Mouse (Mus musculus) layer of hippocampus, adult 9-10 months (tissue): ENCODE results near the gene Nkx6-1.

Source experiments
- DNase-seq: peaks from one replicate; pipeline ENCODE4 v3.0.0; 2022; ENCODE audit warnings: low spot score

Gene Nkx6-1

DNA sequence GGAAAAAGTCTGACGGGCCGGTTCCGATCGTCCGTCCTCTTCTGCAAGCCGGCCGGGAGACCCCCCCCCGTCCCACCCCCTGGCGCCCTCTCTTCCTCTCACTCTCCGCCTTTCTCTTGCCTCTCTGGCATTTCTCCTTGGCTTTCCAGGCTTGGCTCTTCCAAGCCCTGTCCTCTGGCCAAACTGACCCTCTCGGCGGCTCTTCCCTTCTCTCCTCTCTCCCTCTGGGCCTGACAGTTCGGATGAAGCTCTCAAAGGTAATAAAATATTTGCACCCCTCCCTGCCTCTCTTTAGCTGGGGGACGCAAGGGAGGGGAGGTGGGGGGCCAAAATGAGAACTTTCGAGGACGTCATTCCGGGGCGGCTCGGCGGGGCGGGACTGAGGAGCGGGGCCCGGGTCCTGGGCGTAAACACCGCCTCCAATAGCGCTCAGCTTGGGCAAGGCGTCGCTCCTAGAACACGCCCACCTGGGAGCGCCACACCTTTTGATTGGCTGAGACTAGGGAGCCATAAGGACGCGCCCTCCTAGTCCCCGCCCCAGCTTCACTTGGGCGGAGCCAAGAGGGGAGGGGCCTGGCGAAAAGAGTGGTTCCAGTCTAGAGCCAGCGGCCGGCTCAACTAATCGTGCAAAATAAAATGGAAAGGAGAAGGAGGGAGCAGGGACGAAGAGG, at the start of gene Nkx6-1:
Nkx6-1 (minus strand) TSS at position 52 of the 671 bp plus-strand sequence.
- no peak for DNase-seq

DNA sequence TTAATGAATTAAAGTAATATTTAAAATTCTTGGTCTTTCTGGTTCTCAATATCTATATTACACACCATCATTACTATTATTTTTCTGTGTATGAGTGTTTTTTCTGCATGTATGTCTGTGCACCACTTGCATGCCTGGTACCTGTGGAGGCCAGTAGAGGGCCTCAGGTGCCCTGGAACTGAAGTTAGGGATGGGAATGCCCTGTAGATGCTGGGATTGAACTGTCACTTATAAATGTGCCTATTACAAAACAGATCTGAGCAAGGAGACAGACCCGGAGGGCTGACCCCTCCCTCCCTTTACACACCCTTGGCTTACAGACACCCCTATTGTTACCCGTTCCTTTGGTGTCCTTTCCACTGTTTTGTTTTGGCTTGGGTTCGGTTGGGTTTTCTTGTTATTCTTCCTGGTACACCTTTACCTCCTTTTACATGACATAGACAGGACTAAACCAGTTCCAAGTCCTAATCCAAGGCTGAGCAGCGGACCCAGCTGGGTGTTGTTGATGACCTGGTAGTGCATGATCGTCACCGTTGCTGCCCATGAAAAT, 48.3 kb upstream of the Nkx6-1 start:
- DNase-seq, result no peak

DNA sequence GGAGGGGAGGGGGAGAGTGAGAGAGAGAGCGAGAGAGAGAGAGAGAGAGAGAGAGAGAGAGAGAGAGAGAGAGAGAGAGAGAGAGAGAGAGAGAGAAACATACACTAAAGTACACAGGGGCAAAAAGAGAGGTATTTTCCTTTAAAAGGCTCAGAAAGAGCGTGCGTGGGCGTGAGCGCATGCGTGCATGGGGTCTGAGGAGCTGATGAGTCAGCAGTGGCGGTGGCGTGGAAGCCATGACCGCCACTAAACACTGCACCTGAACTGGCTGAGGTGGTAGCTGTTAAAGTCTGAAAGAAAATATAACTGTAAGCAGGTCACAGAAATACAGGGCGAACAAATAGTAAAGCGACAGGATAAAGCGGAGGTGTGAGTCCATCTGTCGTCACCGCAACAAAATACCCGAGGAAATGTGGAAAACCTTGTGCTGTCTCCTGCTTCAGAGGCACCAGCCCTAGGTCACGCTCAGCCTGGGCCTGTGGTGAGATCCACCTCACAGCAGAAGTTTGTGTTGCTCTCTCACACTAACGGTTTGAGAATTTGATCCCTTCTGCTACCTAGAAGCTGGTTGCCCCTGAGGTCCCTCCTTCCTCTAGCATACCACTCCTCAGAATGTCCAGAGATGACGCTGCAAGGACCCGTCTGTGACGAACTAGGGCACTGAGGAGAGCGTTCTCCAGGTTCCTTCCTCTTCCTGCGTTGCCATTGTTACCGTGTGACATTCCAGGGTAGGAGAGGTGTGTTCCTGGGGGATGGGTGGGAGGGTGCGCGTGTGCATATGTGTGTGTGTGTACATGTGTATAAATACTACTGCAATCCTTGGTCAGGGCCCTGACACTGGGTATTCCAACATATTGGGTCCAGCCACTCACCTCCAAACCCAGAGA, 38.8 kb upstream of the Nkx6-1 start:
- no peak for DNase-seq

DNA sequence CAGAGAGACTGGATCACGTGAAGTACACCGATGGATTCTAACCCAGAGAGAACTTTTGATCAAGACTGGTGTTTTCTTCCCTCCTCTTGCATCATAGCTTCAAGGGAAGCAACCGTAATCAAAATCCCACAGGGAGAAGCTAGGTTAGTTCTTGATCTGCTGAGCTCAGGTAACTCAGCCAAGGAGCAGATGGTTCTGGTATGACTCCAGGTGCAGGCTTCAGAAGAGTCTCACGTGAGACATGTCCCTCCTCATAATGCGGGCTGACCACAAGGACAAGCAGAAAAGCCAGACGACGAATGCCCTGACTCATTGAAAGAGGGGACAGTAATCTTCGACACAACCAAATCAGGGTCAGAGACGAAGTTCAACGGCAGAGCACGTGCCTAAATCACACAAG, 37.8 kb upstream of the Nkx6-1 start:
- DNase-seq, result no peak

DNA sequence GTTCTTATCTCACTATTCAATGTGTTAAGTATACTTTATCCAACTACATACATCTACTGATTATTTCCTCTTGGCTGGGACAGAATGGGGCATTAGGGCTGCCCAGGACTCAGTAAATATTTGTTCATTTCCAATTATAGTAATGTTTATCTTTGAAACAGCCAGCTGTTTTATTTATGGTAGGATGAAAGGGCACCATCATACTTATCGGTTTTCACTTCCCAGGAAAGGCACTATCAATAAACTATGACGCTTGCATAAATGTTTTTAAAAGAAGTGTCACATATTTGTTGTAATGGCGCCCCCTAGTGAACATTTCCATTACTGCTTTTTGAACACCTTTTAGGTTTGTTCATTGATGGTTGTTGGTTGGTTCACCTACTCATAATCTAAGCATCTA, 35.8 kb upstream of the Nkx6-1 start:
- DNase-seq, result peak; percentile 43

DNA sequence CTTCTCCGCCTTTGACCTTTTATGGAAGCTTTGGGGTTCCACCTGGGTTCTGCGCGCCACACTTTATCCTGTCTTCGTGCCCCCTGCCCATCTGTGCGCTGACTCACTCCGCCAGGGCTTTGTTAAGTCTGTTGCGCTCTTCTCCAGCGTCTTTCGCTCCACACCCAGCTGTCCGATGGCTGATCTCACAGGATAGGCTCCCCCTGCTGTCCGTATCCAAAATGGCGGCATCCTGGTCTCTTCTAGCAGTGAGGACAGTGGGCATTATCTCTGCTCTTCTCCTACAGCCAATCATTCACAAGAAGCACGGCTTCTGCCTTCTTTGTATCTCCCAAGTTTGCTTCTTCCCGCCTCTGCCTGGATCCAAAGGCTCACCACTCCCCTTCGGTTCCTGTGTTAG, 23.8 kb upstream of the Nkx6-1 start:
- DNase-seq, result no peak

DNA sequence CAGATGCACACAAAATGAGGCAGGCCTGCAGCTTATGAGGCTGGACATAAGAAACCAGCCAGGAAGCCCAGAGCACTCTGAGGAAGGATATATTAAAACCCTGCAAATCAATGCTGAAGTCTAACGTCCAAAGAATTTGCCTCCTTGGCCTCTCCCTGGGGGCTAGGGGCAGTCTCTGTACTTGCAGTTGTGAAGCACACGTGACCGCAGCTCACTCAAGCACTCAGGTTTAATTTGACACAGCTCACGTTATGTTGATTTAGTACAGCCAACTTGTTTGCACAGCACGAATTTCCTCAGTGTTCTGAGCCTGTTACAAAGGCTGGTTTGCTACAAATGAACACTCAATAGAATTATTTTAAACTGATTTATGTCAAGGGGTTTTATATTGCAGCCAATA, 18.5 kb upstream of the Nkx6-1 start:
- DNase-seq, result no peak

DNA sequence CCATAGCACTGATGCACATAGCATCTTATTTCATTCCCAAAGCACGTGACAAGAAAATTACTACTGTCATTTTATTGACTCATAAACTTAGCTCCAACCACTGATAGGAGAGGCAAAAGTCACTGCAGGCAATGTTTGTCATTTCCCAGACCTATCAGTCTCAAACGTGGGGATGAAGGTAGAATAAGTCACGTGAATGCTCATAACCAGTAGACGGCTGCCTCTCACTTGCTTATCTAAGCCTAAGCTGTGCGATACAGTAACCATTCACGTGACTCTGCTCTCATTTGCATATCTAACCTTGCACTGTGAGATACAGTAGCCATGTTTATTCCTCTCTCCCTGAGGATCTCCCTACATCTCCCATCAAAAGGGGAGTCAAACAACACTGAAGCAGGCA, 15.5 kb upstream of the Nkx6-1 start:
- DNase-seq, result no peak

DNA sequence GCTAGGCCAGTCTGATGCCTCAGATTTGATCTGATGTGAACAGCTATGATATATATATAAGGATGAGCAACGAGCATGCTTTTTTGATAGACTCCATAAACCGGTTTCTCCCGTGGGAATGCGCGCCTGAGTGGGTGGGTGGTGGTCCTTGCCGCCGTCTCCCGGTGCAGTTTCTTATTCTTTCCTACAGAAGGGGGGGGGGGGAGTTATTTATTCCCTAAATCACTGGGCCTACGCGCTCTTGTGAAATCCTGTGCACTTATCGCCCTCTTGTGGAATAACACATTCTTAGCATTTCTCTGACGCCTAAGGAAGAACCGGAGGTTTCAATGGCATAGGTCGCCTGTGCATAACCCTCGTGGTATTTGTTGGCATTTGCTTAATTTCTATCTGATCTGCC, 4.6 kb upstream of the Nkx6-1 start:
- peak; percentile 35 for DNase-seq

DNA sequence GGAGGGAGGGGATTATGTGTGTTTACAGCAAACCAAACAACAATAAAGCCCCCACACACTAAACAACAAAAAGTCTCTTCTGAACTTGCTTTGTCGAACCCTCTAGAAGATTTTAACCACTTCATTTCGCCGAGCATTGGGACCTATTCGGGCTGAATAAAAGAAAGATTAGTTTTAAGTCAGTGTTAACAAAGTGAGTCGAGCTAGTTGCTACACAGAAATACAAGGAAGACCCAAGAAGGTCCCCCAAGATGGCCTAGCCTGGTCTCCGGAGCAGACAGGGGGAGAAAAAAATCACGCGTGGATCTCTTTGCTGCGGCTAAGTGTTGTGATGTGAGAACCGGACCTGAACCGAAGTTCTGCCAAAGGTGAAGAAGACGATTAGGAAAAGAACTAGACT, 3.7 kb upstream of the Nkx6-1 start:
- DNase-seq, result no peak

DNA sequence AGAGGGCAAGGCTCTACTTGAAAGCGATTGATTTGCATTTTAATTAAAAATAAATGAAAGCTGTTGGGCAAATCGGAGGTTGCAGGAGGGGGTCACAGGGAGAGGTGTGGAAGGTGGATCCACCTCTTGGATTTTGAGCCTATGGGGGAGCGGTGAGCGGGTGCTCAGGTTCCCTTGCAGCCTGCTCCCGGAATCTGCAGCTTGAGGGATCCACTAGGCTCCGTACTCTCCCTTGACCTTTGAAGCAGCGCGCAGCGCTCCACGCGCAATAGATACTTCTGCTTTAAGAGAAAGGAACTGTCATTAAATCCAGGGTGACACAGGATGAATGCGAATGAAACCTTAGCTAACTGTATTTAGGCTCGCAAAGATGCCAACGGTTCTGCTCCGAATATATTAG, 3.2 kb upstream of the Nkx6-1 start:
- DNase-seq, result no peak

DNA sequence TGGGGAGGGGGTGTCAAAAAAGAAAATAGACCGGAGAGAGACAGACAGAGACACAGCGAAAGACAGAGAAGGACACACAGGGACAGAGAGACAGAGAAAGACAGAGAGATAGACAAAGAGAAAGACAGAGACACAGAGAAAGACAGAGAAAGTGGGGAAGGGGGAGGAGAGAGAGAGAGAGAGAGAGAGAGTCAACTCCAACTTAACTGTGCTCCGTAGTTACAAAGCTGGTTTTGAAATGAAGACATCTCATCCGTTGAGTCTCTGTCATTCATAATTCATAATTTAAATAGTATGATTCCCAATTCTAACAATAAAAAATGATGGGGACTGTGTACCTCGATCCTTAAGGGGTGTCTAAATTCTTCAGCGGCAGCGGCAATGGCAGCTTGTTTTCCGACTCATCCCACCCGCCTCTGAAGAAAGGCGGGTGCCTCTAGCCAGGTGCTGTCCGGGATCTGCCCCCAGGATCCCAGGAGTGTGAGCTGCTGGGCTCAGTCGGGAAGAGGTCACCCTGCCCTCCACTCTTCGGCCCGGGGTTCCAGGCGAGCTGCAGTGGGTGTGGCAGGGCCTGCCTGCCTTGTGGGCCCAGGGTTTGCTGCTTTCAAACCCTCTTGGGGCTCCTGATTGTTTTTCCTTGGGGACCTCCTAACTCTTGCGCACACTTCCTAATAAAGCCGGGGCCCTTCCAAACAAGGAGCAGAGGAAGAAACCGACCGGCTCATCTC, 2.6 kb upstream of the Nkx6-1 start:
- DNase-seq, result no peak

DNA sequence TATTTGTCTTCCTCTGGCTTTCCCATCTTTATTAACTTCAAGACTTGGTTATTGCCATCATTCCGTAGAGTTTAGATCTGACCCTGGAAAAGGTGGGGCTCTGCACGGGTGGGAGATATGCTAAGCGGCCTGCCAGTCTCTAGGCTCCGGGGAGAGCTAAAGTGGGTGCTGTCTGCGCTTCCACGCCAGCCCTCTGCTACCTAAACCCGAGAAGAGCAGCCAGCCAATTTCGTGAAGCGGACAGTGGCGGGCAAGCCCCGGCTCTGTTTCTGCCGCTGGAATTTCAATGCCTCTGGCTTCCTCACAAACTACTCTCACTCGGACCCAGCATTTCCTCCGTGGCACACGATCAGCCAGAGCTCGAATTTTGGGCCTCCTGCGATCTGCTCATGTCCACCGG, 1.9 kb upstream of the Nkx6-1 start:
- DNase-seq, result no peak

DNA sequence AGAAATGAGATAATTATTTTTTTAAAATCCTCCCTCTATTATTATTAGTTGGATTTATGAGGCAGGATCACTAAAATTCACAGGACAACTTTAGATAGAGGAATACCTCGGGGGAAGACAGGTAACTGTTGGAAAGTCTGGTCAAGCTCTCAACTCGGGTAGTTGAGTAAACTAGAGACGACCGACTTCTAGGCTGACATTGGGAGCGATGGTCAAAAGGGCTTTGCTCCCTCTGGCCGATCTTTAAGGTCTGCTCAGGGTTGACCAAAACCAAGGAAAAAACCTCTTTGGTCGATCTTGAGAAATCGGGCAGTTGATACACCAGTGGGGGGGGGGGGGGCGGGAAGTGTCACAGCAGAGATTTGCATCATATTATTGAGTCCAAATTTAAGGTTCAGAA, 1.3 kb upstream of the Nkx6-1 start:
- no peak for DNase-seq

DNA sequence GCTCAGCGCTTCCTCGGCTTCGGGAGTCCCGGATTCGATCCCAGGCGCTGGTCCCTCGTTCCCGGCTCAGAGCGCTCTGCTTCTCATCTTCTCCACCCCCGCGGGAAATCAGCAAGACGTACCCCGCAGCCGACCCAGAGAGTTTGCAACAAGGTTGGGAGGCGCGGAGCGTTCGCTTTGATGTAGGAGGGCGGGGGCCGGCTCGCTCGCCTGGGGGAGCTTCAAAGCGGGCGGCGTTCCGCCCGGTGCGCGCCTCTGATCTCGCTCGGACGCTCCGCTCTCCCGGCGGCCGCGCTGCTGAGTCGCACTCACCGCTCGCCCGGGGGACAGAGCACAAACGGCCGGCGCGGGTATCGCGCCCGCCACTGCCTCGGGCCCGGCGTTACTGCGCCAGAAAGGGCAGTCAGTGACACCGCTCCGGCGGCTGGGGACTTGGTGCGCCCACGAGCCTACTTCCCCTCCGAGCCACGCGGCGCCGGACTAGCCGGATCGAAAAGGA, 324 bp downstream of the Nkx6-1 start:
- DNase-seq, result no peak

DNA sequence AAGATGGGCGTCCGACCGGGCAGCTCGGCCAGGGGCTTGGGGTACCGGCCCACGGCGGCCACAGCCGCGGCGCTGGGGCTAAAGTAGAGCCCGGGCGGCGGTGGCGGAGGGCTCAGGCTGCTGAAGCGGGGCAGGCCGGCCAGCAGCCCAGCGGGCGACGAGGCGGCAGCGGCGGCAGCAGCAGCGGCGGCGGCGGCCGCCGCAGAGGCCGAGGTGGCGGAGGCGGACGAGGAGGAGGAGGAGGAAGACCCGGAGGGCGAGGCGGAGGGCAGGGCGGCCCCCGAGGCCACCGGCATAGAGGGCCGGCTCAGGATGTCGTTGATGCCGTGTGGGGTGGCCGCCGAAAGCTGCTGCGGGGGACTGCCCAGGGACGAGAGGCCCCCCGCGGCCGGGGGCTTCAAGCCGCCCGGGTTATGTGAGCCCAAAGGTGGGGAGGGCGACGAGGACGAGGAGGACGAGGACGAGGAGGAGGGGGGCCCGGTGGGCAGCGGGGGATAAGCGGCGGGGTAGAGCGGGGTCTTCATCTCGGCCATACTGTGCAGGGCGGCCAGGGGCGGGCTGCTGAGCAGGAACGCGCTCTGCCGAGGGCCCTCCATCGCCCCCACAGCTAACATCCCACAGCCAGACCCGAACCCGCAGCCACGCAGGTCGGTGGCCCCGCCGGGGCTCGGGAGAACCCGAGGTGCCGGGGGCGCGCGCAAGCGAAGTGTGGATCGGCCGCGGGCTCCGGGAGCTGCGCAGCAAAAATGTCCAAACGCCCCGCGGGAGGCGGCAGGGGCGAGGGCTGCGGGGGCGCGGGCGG, 974 bp downstream of the Nkx6-1 start:
- no peak for DNase-seq

DNA sequence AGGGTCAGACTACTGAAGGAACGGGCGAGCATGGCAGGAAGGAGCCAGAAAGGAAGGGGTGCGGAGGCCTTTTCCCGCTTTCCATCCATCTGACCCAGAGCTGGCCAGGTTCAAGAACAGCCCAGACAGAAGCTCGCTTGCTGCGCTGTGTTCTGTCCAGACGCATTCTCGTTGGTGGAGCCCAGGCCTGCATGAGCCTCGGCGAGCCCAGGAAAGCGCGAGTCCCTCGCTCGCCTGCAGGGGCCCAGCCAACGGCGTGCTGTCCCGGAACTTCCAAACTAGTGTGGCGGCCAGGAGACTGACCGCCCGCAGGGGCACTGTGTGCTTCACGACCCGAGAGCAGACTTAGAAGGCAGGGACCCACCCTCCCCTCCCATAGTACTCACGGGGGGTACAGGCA, 1.6 kb downstream of the Nkx6-1 start:
- DNase-seq, result no peak

DNA sequence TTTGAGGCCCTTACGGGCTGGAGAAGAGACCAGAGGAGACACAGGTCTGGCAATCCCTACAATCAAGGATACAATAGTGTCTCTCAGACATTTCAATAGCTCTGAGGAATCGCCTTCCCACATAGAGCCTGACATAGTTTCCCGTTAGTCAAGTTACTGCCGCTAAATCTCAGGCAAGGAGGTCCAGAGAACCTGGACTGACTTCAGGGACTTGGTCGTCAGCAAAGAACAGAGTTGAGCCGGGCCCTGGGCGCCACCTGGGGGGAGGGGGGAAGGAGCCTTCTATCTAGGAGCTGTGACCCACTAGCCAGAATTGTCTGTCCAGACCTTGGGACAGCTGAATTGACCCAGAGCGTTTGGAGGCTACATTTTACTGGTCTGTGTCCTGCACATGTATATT, 2.3 kb downstream of the Nkx6-1 start:
- DNase-seq, result no peak

DNA sequence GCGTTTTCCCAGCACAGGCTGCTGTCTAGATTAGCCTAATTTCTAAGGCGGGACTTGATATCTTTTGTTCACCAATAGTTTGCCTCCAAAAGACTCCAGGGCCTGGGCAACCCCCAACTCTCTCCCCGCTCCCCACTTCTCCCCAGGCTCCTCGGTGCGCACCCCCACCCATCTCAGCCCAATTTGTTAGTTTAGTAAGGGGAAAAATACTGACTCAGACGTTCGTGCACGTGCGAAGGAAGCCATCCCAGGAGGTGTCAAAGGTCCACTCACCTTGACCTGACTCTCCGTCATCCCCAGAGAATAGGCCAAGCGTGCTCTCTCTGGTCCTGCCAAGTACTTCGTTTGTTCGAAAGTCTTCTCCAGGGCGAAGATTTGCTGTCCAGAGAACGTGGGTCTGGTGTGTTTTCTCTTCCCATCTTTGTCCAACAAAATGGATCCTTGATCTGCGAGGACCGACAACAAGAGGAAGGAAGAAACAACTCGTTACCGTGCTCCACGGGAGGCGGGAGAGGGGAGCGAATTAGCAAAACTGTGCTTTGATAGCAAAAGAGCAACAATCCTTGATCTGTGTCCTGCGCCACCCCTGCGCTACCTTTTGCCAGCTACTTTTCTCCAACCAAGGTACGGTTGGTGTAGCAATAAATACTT, 3.1 kb downstream of the Nkx6-1 start:
- no peak for DNase-seq

DNA sequence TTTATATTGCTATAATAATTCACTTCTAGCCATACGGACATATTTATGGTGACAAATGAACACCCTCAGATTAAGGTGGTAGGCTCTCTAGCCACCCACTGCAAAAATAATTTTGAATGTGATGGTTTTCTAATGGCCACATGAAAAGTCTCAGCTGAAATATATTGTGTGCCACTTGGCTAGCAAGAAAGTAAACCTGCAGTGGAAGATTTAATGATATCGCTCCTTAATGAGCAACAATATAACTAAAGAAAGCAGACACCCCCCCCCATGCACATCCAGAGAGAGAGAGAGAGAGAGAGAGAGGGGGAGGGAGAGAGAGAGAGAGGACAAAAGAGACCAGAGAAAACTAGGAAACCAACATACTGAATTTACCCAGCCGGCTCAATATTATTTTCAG, 4.1 kb downstream of the Nkx6-1 start:
- DNase-seq, result no peak

DNA sequence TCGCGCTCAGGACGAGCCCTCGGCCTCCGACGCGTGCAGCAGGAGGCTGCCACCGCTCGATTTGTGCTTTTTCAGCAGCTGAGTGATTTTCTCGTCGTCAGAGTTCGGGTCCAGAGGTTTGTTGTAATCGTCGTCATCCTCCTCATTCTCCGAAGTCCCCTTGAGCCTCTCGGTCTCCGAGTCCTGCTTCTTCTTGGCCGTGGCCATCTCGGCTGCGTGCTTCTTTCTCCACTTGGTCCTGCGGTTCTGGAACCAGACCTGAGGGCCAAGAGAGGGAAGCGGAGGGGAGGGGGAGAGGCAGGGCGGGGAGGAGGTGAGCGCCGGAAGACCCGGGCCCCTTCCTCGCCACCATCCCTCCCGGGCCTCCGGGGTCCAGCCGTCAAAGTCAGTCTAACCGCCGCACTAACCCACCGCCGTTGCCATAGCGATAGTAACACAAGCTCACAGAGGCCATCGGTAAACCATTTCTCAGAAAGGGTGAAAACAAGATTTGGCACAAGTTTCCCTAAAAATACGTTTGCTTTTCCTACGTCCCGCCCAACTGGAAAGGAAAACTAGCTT, 5.3 kb downstream of the Nkx6-1 start:
- DNase-seq, result no peak
